In the genomic region with DNA sequence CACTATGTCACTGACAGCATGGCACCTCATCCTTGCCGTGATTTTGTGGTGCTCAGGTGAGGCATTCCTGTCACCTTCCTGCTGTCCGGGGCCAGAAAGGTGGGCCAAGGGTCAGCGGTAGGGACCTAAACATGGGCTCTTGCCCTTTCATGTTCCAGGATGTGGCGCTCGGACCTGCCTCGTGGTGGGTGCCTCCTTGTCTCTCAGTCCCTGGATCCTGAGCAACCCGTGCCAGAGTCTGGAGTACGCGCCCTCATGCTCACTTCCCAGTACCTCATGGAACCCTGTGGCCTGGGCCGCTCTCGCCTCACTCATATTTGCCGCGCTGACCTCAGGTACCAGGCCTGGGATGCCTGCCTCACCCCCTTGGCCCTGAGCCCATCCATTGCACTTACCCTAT, we compare ENCODE assay signal across 32 mouse cellular contexts.
"Had no signal": no experiment of that assay in that cellular context is flagged by ENCODE, and none has a peak within 500 bp of the region (broad histone marks: within the 10 kb centered on the region; RNA-seq: fewer than 3 reads in every experiment).

No protein-coding gene starts in this region.

- H3K27ac ChIP-seq: limb, embryonic 10.5 days; limb, embryonic 12.5 days; limb, embryonic 13.5 days; limb, embryonic 15.5 days; liver, embryonic 12.5 days; liver, embryonic 13.5 days; liver, embryonic 14.5 days; liver, embryonic 15.5 days; lung, embryonic 15.5 days; macrophage; midbrain, embryonic 10.5 days; midbrain, embryonic 12.5 days; midbrain, embryonic 13.5 days; midbrain, embryonic 15.5 days; neural tube, embryonic 12.5 days had no signal

- H3K4me2 ChIP-seq: limb, embryonic 12.5 days; limb, embryonic 13.5 days; limb, embryonic 15.5 days; liver, embryonic 11.5 days; liver, embryonic 12.5 days; liver, embryonic 13.5 days; liver, embryonic 15.5 days; lung, embryonic 14.5 days; lung, embryonic 15.5 days; midbrain, embryonic 11.5 days; midbrain, embryonic 12.5 days; midbrain, embryonic 13.5 days; midbrain, embryonic 15.5 days; neural tube, embryonic 12.5 days had no signal

- H3K9ac ChIP-seq: limb, embryonic 12.5 days; limb, embryonic 13.5 days; limb, embryonic 15.5 days; liver, embryonic 12.5 days; liver, embryonic 13.5 days; liver, embryonic 14.5 days; liver, embryonic 15.5 days; liver, postnatal 0 days; lung, embryonic 14.5 days; lung, embryonic 15.5 days; midbrain, embryonic 12.5 days; midbrain, embryonic 13.5 days; midbrain, embryonic 15.5 days; neural tube, embryonic 12.5 days had no signal

- ATAC-seq: liver, embryonic 12.5 days; liver, postnatal 0 days; lung, postnatal 0 days; midbrain, embryonic 13.5 days; midbrain, embryonic 15.5 days; midbrain, embryonic 16.5 days had no signal

- H3K9me3 ChIP-seq: limb, embryonic 10.5 days; limb, embryonic 12.5 days; limb, embryonic 13.5 days; limb, embryonic 15.5 days; liver, embryonic 12.5 days; liver, embryonic 13.5 days; liver, embryonic 15.5 days; lung, embryonic 15.5 days; megakaryocyte, embryonic 14.5 days; midbrain, embryonic 10.5 days; midbrain, embryonic 12.5 days; midbrain, embryonic 13.5 days; midbrain, embryonic 15.5 days; neural tube, embryonic 12.5 days had no signal

- H3K36me3 ChIP-seq: limb, embryonic 10.5 days; limb, embryonic 12.5 days; limb, embryonic 13.5 days; limb, embryonic 15.5 days; liver, embryonic 12.5 days; liver, embryonic 13.5 days; liver, embryonic 15.5 days; lung, embryonic 15.5 days; midbrain, embryonic 10.5 days; midbrain, embryonic 12.5 days; midbrain, embryonic 13.5 days; midbrain, embryonic 15.5 days; neural tube, embryonic 12.5 days had no signal

- H3K4me3 ChIP-seq: limb, embryonic 10.5 days; limb, embryonic 12.5 days; limb, embryonic 13.5 days; limb, embryonic 15.5 days; liver, embryonic 12.5 days; liver, embryonic 13.5 days; liver, embryonic 15.5 days; lung, embryonic 15.5 days; megakaryocyte, embryonic 14.5 days; midbrain, embryonic 10.5 days; midbrain, embryonic 12.5 days; midbrain, embryonic 13.5 days; midbrain, embryonic 15.5 days; myocyte; neural tube, embryonic 12.5 days had no signal

- H3K27me3 ChIP-seq: liver, embryonic 13.5 days; midbrain, embryonic 15.5 days; neural tube, embryonic 12.5 days had no signal

- DNase-seq: left cerebral cortex, postnatal 4 days; liver; liver, embryonic 13.5 days; liver, postnatal 0 days; lung, adult 18-20 months; lung, adult 2 months; lung, embryonic 14.5 days; lung, postnatal 10 days; lung, postnatal 14 days; lung, postnatal 36 days; lung, postnatal 4 days; midbrain, embryonic 14.5 days had no signal

- H3K4me1 ChIP-seq: limb, embryonic 10.5 days; limb, embryonic 12.5 days; limb, embryonic 13.5 days; limb, embryonic 15.5 days; liver, embryonic 12.5 days; liver, embryonic 13.5 days; liver, embryonic 15.5 days; lung, embryonic 15.5 days; midbrain, embryonic 10.5 days; midbrain, embryonic 12.5 days; midbrain, embryonic 13.5 days; midbrain, embryonic 15.5 days; neural tube, embryonic 12.5 days had no signal
